Mouse (Mus musculus) CH12.LX (cell line): ENCODE data around the gene Tstd2. TPM values are rescaled to one million over a fixed set of nuclear protein-coding genes. Genes with fewer than 3 reads are reported as not detected.

Source experiments
- DNase-seq: peaks from one replicate; pipeline ENCODE4 v3.0.0-alpha.2; 2013; ENCODE audit errors: extremely low read depth
- H3K27ac ChIP-seq: 2 replicates; pipeline ENCODE4 v1.5.1; 2012; ENCODE audit warnings: low read depth, mild to moderate bottlenecking, control low read depth, moderate library complexity; ENCODE audit not compliant: insufficient read depth
- H3K27me3 ChIP-seq: replicated peaks from 2 replicates; pipeline ENCODE3; 2012; ENCODE audit warnings: inconsistent platforms
- H3K36me3 ChIP-seq, 2 experiments: replicated peaks in 1 of 2; 2 replicates each; pipeline versions ENCODE3 to v1.6.1; 2012; ENCODE audit warnings: inconsistent platforms in 1 of 2, low read length in 1 of 2, mild to moderate bottlenecking in 1 of 2, mixed read lengths in 1 of 2, moderate library complexity in 1 of 2; ENCODE audit not compliant: control insufficient read depth in 1 of 2, insufficient read depth in 1 of 2
- H3K4me1 ChIP-seq, 2 experiments: 2 replicates each; pipeline ENCODE4 v1.6.1; 2012; ENCODE audit warnings: inconsistent platforms in 1 of 2, moderate library complexity in 1 of 2; ENCODE audit not compliant: insufficient read depth in 2 of 2, control insufficient read depth in 1 of 2
- H3K4me2 ChIP-seq: 2 replicates; pipeline ENCODE4 v1.6.1; 2012; ENCODE audit warnings: low read depth, mild to moderate bottlenecking, control low read depth; ENCODE audit not compliant: poor library complexity, insufficient read depth, severe bottlenecking
- H3K4me3 ChIP-seq, 3 experiments: fragments of 150-350 bp in 1 of 3; sonication (generic) in 1 of 3; replicated peaks in 1 of 3; 2 replicates each; pipeline versions ENCODE3 to v1.5.1; 2011 to 2012; ENCODE audit warnings: low read depth in 2 of 3, low read length in 2 of 3, mild to moderate bottlenecking in 2 of 3, moderate library complexity in 2 of 3, control low read depth in 1 of 3, improper control_type of control experiment in 1 of 3, inconsistent platforms in 1 of 3, mixed read lengths in 1 of 3; ENCODE audit not compliant: poor library complexity in 1 of 3
- H3K79me2 ChIP-seq: replicated peaks from 2 replicates; pipeline ENCODE4 v1.6.1; 2012; ENCODE audit warnings: mild to moderate bottlenecking, moderate library complexity; ENCODE audit not compliant: control insufficient read depth, poor library complexity, insufficient read depth, severe bottlenecking; ENCODE audit errors: extremely low read depth
- H3K9ac ChIP-seq: 2 replicates; pipeline ENCODE4 v1.6.1; 2012; ENCODE audit warnings: low read depth, mild to moderate bottlenecking, control low read depth, moderate library complexity; ENCODE audit not compliant: insufficient read depth
- H3K9me3 ChIP-seq: replicated peaks from 2 replicates; pipeline ENCODE3; 2012; ENCODE audit warnings: low read length, inconsistent platforms, mixed read lengths
- CHD1 ChIP-seq: IDR thresholded peaks from 2 replicates; pipeline ENCODE4 v1.6.1; 2012; ENCODE audit warnings: low read depth, low read length, improper control_type of control experiment, inconsistent platforms
- CHD2 ChIP-seq: IDR thresholded peaks from 2 replicates; pipeline ENCODE4 v1.6.1; 2011; ENCODE audit warnings: low read length, improper control_type of control experiment
- ELF1 ChIP-seq: IDR thresholded peaks from 2 replicates; pipeline ENCODE4 v1.6.1; 2014; ENCODE audit warnings: low read depth, mild to moderate bottlenecking, inconsistent platforms, low read length, improper control_type of control experiment
- EP300 ChIP-seq: IDR thresholded peaks from 2 replicates; pipeline ENCODE4 v1.6.1; 2011; ENCODE audit warnings: low read length, improper control_type of control experiment
- ETS1 ChIP-seq: conservative IDR thresholded peaks from 2 replicates; pipeline ENCODE4 v1.6.1; 2012; ENCODE audit warnings: low read depth, mild to moderate bottlenecking, inconsistent platforms, low read length, improper control_type of control experiment, moderate library complexity
- GABPA ChIP-seq: IDR thresholded peaks from 2 replicates; pipeline ENCODE4 v1.6.1; 2012; ENCODE audit warnings: low read depth, low read length, improper control_type of control experiment, inconsistent platforms; ENCODE audit not compliant: insufficient replicate concordance
- IRF4 ChIP-seq: IDR thresholded peaks from 2 replicates; pipeline ENCODE4 v1.6.1; 2014; ENCODE audit warnings: low read depth, mild to moderate bottlenecking, inconsistent platforms, low read length, improper control_type of control experiment
- JUN ChIP-seq: IDR thresholded peaks from 2 replicates; pipeline ENCODE4 v1.6.1; 2011; ENCODE audit warnings: low read depth, mild to moderate bottlenecking, low read length, improper control_type of control experiment, moderate library complexity; ENCODE audit not compliant: insufficient read depth
- MAFK ChIP-seq: IDR thresholded peaks from 2 replicates; pipeline ENCODE4 v1.6.1; 2011; ENCODE audit warnings: low read length, improper control_type of control experiment; ENCODE audit not compliant: insufficient replicate concordance
- MAX ChIP-seq: IDR thresholded peaks from 2 replicates; pipeline ENCODE4 v1.6.1; 2011; ENCODE audit warnings: low read length, improper control_type of control experiment
- MAZ ChIP-seq: IDR thresholded peaks from 2 replicates; pipeline ENCODE4 v1.6.1; 2012; ENCODE audit warnings: low read depth, mild to moderate bottlenecking, inconsistent platforms, low read length, improper control_type of control experiment, moderate library complexity
- MEF2A ChIP-seq: IDR thresholded peaks from 2 replicates; pipeline ENCODE4 v1.6.1; 2014; ENCODE audit warnings: low read depth, mild to moderate bottlenecking, inconsistent platforms, low read length, improper control_type of control experiment, borderline replicate concordance
- MXI1 ChIP-seq: IDR thresholded peaks from 2 replicates; pipeline ENCODE4 v1.6.1; 2011; ENCODE audit warnings: mild to moderate bottlenecking, low read depth, low read length, improper control_type of control experiment
- MYC ChIP-seq: IDR thresholded peaks from 2 replicates; pipeline ENCODE4 v1.6.1; 2011; ENCODE audit warnings: low read depth, mild to moderate bottlenecking, improper control_type of control experiment, low read length
- NELFE ChIP-seq: IDR thresholded peaks from 2 replicates; pipeline ENCODE4 v1.6.1; 2011; ENCODE audit warnings: low read depth, low read length, improper control_type of control experiment
- NRF1 ChIP-seq: IDR thresholded peaks from 2 replicates; pipeline ENCODE4 v1.6.1; 2014; ENCODE audit warnings: low read depth, mild to moderate bottlenecking, inconsistent platforms, low read length, improper control_type of control experiment, moderate library complexity
- PAX5 ChIP-seq: IDR thresholded peaks from 2 replicates; pipeline ENCODE4 v1.6.1; 2012; ENCODE audit warnings: low read length, inconsistent platforms, mixed read lengths
- RAD21 ChIP-seq: IDR thresholded peaks from 2 replicates; pipeline ENCODE4 v1.6.1; 2011; ENCODE audit warnings: low read depth, mild to moderate bottlenecking, low read length, improper control_type of control experiment, moderate library complexity
- RCOR1 ChIP-seq: conservative IDR thresholded peaks from 2 replicates; pipeline ENCODE4 v1.6.1; 2012; ENCODE audit warnings: low read depth, mild to moderate bottlenecking, inconsistent platforms, low read length, improper control_type of control experiment
- SMC3 ChIP-seq: IDR thresholded peaks from 2 replicates; pipeline ENCODE4 v1.6.1; 2011; ENCODE audit warnings: low read depth, low read length, improper control_type of control experiment
- TCF12 ChIP-seq: IDR thresholded peaks from 2 replicates; pipeline ENCODE4 v1.6.1; 2014; ENCODE audit warnings: low read depth, mild to moderate bottlenecking, inconsistent platforms, low read length, improper control_type of control experiment
- USF2 ChIP-seq: conservative IDR thresholded peaks from 2 replicates; pipeline ENCODE4 v1.6.1; 2011; ENCODE audit warnings: low read depth, low read length, improper control_type of control experiment
- ZC3H11A ChIP-seq: IDR thresholded peaks from 2 replicates; pipeline ENCODE4 v1.6.1; 2012; ENCODE audit warnings: low read depth, mild to moderate bottlenecking, inconsistent platforms, low read length, improper control_type of control experiment
- ZKSCAN1 ChIP-seq: IDR thresholded peaks from 2 replicates; pipeline ENCODE4 v1.6.1; 2012; ENCODE audit warnings: low read depth, inconsistent platforms, low read length, improper control_type of control experiment, borderline replicate concordance
- dilution Hi-C: fragments of 300-500 bp; cut with MboI; formaldehyde crosslinking; loops from 2 replicates; pipeline ENCODE4 v1.14.3; 2020; ENCODE audit warnings: low sequenced_read_pairs; ENCODE audit not compliant: extremely low pct_unique_long_range_greater_than_20kb, extremely low pct_ligation_motif_present
- in situ Hi-C: fragments of 300-500 bp; cut with MboI; formaldehyde crosslinking; loops from 3 replicates; pipeline ENCODE4 v1.14.3; 2019; ENCODE audit warnings: low sequenced_read_pairs, low pct_ligation_motif_present, low pct_unique_long_range_greater_than_20kb, mixed read lengths
- polyA plus RNA-seq: library from polyadenylated mRNA; unstranded; fragments of >175 nt; gene quantifications from 2 replicates; pipeline ENCODE4 v1.2.1, GENCODE M21; 2012; ENCODE audit warnings: low read depth; ENCODE audit not compliant: insufficient read length
- total RNA-seq, 2 experiments: library from RNA; depleted of rRNA; stranded (reverse); fragments of 300-350 nt in 1 of 2; fragments of >200 nt in 1 of 2; gene quantifications; 2 replicates each; pipeline ENCODE4 v1.2.3; 2012 to 2014

The Tstd2 gene
- total and polyA plus RNA-seq, 3 experiments = 29.1 to 36.4 (median 30.4) TPM

- Histone ChIP-seq H3K36me3 (peaks cover 0 to 15% of the 10 kb centered on the region in 2 experiments), H3K27ac (no peak overlapping the region), H3K4me3 (no peak overlapping the region), H3K4me1 (peaks cover 0 to 14% of the 10 kb centered on the region in 2 experiments; a peak in 2 of 4 replicates), H3K4me2 (no peak overlapping the region), H3K79me2 (no peaks in the 10 kb centered on the region), H3K9ac (no peak overlapping the region), H3K27me3 (no peaks in the 10 kb centered on the region), H3K9me3 (peaks cover 4% of the 10 kb centered on the region)
- no peak for DNase-seq
- no peak for TF ChIP-seq EP300
- no peak for TF ChIP-seq IRF4
- no peak for TF ChIP-seq RCOR1
- dilution Hi-C loops = no loop called here
- in situ Hi-C loops = no loop called here
Measured at GRCm38 (mm10) chr4:46084416-46085172, 53.9 kb downstream of the Tstd2 start.

- Histone ChIP-seq H3K36me3 (peaks cover 0 to 15% of the 10 kb centered on the region in 2 experiments), H3K79me2 (no peaks in the 10 kb centered on the region), H3K27ac (no peak overlapping the region), H3K27me3 (no peaks in the 10 kb centered on the region), H3K9ac (no peak overlapping the region), H3K4me1 (peaks cover 0 to 6% of the 10 kb centered on the region in 2 experiments; a peak in 2 of 4 replicates), H3K9me3 (peaks cover 4% of the 10 kb centered on the region), H3K4me2 (no peak overlapping the region), H3K4me3 (no peak overlapping the region)
- no peak for DNase-seq
- TF ChIP-seq ELF1 (no peak), MYC (no peak), MAFK (no peak), MEF2A (no peak), GABPA (no peak), ETS1 (no peak)
- in situ Hi-C loops (no loop called here), dilution Hi-C loops (no loop called here)
Measured at GRCm38 (mm10) chr4:46082555-46082954, 55.9 kb downstream of the Tstd2 start.

GRCm38 (mm10) chr4:46080261-46080660, 58.2 kb downstream of the Tstd2 start:
- Histone ChIP-seq H3K27ac (no peak overlapping the region), H3K36me3 (peaks cover 0 to 12% of the 10 kb centered on the region in 2 experiments), H3K4me1 (peaks cover 0 to 5% of the 10 kb centered on the region in 2 experiments; a peak in 1 of 4 replicates), H3K4me3 (no peak overlapping the region), H3K4me2 (no peak overlapping the region), H3K79me2 (no peaks in the 10 kb centered on the region), H3K27me3 (no peaks in the 10 kb centered on the region), H3K9me3 (peaks cover 4% of the 10 kb centered on the region), H3K9ac (no peak overlapping the region)
- DNase-seq = no peak
- TF ChIP-seq MAZ (no peak), PAX5 (no peak), MXI1 (no peak), CHD2 (no peak), TCF12 (no peak), MAX (no peak), JUN (no peak), USF2 (no peak), GABPA (no peak), SMC3 (no peak), ELF1 (no peak), ZC3H11A (no peak), IRF4 (no peak), NRF1 (no peak), CHD1 (no peak), NELFE (no peak), MYC (no peak), ZKSCAN1 (no peak), RAD21 (no peak), MAFK (no peak)
- dilution Hi-C loops (no loop called here), in situ Hi-C loops (no loop called here)
